Mouse (Mus musculus) heart, embryonic 10.5 days (tissue): ENCODE data around the gene Fbxo21. TPM values are rescaled to one million over a fixed set of nuclear protein-coding genes. Genes with fewer than 3 reads are reported as not detected.

Experiments used
- DNase-seq: peaks from one replicate; pipeline ENCODE4 v3.0.0-alpha.2; 2017; ENCODE audit warnings: low spot score
- H3K27ac ChIP-seq: fragments of 300-500 bp; sonication (generic); 2 replicates; pipeline ENCODE4 v1.5.1; 2016; ENCODE audit warnings: mild to moderate bottlenecking
- H3K27me3 ChIP-seq: fragments of 300-500 bp; sonication (generic); 2 replicates; pipeline ENCODE4 v1.6.1; 2016; ENCODE audit warnings: mild to moderate bottlenecking; ENCODE audit not compliant: poor library complexity, insufficient read depth, severe bottlenecking
- H3K36me3 ChIP-seq: fragments of 300-500 bp; sonication (generic); 2 replicates; pipeline ENCODE4 v1.6.1; 2016; ENCODE audit warnings: mild to moderate bottlenecking, moderate library complexity
- H3K4me1 ChIP-seq: fragments of 300-500 bp; sonication (generic); 2 replicates; pipeline ENCODE4 v1.6.1; 2016; ENCODE audit warnings: mild to moderate bottlenecking
- H3K4me3 ChIP-seq: fragments of 300-500 bp; sonication (generic); 2 replicates; pipeline ENCODE4 v1.5.1; 2016; ENCODE audit warnings: mild to moderate bottlenecking, moderate library complexity
- H3K9me3 ChIP-seq: fragments of 300-500 bp; sonication (generic); 2 replicates; pipeline ENCODE4 v1.6.1; 2016; ENCODE audit warnings: mild to moderate bottlenecking, moderate library complexity
- WGBS: fragments of 180-500 bp; shearing (Covaris S2); methylation state at CpG from one replicate; pipeline ENCODE4 v1.1.7; 2016; 5-methylcytosine and 5-hydroxymethylcytosine counted together
- polyA plus RNA-seq: library from polyadenylated mRNA; unstranded; fragments of >200 nt; fragmentation: Nextera tagmentation; extraction: Ambion mirVana; gene quantifications from 2 replicates; pipeline ENCODE4 v1.2.1, GENCODE M21; 2016

Gene Fbxo21
- 72.2 and 73.5 TPM in 2 replicates for polyA plus RNA-seq

DNA sequence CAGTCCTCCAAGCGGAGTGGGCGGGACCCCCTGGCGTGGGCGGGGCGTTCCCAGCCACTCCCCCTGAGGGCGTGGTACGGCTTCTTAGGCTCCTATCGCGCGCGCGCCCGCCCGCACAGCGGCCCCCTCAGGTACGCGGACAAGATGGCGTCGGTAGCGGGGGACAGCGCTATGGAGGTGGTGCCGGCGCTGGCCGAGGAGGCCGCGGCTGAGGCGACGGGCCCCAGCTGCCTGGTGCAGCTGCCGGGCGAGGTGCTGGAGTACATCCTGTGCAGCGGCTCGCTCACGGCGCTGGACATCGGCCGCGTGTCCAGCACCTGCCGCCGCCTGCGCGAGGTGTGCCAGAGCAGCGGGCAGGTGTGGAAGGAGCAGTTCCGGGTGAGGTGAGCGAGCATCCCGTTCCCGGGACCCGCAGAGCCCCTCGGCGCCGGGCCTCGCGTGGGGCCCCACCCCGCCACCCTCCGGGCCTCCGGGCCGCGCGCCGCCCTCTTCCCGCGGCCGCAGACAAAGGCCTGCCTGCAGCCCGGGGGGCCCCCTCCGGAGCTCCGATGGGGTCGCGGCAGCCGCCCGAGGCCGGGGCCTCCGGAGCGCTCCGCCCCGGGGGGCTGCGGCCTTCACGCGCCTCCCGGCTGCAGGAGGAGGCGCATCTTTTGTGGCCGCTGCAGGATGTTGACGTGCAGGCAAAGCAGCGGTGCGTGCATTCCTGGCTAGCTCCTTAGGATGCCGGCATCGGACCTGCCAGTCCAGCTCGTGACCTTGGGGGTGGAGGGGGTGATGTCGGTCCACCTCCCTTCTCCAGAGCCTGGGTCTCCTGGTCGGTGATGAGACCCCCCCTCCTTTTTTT, at the start of gene Fbxo21:
Fbxo21 (plus strand) TSS at position 74 of the 844 bp plus-strand sequence.
- under 1% methylated on average over 86 of the region's 88 CpGs for WGBS
- H3K27ac ChIP-seq: peak within 1 kb of the TSS; percentile 97

DNA sequence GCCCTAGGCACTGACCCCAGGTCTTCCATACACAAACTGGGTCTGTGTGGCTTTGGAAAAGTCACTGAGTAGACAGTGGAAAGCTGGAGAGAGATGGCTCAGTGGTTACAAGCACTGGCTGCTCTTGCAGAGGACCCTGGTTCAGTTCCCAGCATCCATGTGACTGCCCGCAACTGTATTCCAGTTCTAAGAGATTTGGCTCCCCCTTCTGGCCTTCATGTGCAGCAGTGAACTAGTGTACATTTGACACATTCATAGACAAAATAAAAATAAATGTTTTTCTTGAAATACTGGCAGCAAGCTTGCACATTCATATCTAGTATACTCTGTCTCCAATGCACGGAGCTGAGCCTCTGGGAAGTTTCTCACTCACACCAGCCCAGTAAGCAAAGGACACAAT, 48.0 kb upstream of the Fbxo21 start:
- Histone ChIP-seq H3K27me3 (peaks cover 20% of the 10 kb centered on the region), H3K4me3 (no peak overlapping the region), H3K36me3 (no peaks in the 10 kb centered on the region), H3K4me1 (no peaks in the 10 kb centered on the region), H3K27ac (no peak overlapping the region), H3K9me3 (no peaks in the 10 kb centered on the region)
- WGBS: 92% methylated on average over 2 of the region's 2 CpGs
- DNase-seq: no peak

More for the DNA sequence above, at the start of gene Fbxo21:
- peaks cover 33% of the 10 kb centered on the region for H3K4me1 ChIP-seq
- peak; percentile 97 for DNase-seq
- H3K27me3 ChIP-seq: no peaks in the 10 kb centered on the region
- peaks cover 30% of the 10 kb centered on the region for H3K36me3 ChIP-seq
- H3K4me3 ChIP-seq: peak within 1 kb of the TSS; percentile 85
- H3K9me3 ChIP-seq: no peaks in the 10 kb centered on the region

GRCm38 (mm10) chr5:117932222-117932621, 44.3 kb upstream of the Fbxo21 start:
- no peaks in the 10 kb centered on the region for H3K4me1 ChIP-seq
- no peaks in the 10 kb centered on the region for H3K36me3 ChIP-seq
- peaks cover 40% of the 10 kb centered on the region for H3K27me3 ChIP-seq
- no peak overlapping the region for H3K4me3 ChIP-seq
- 70% methylated on average over 2 of the region's 2 CpGs for whole genome bisulfite sequencing
- DNase-seq: no peak
- H3K27ac ChIP-seq: no peak overlapping the region
- no peaks in the 10 kb centered on the region for H3K9me3 ChIP-seq

DNA sequence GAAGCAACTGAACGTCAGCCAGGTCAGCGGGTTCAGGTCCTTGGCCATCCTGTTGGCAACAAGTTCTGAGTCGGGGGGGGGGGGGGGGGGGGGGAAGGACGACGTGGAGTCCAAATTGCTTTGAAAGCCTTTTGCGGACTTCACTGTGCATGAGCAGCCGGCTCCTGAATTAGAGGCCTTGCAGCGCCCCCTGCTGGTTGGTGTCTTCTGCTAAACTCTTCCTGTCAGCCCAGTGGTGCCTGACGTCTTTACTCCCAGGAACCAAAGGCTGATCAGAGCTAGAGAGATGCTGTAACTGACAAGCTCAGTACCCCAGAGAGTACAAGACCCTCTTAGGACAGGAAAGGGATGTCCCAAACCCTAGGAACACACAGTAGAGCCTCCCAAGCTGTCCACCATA, 43.7 kb upstream of the Fbxo21 start:
- H3K27ac ChIP-seq: no peak overlapping the region
- no peaks in the 10 kb centered on the region for H3K9me3 ChIP-seq
- 3% methylated on average over 8 of the region's 9 CpGs for WGBS
- H3K27me3 ChIP-seq: peaks cover 42% of the 10 kb centered on the region
- DNase-seq: peak; percentile 89
- no peaks in the 10 kb centered on the region for H3K4me1 ChIP-seq
- H3K4me3 ChIP-seq: no peak overlapping the region
- no peaks in the 10 kb centered on the region for H3K36me3 ChIP-seq

GRCm38 (mm10) chr5:117936346-117936745, 40.2 kb upstream of the Fbxo21 start:
- H3K27me3 ChIP-seq: peaks cover 35% of the 10 kb centered on the region
- no peak overlapping the region for H3K4me3 ChIP-seq
- DNase-seq: no peak
- H3K4me1 ChIP-seq: peaks cover 7% of the 10 kb centered on the region; the same call in 1 of the 2 replicates
- 59% methylated on average over 16 of the region's 16 CpGs for WGBS
- H3K9me3 ChIP-seq: no peaks in the 10 kb centered on the region
- no peak overlapping the region for H3K27ac ChIP-seq
- no peaks in the 10 kb centered on the region for H3K36me3 ChIP-seq

DNA sequence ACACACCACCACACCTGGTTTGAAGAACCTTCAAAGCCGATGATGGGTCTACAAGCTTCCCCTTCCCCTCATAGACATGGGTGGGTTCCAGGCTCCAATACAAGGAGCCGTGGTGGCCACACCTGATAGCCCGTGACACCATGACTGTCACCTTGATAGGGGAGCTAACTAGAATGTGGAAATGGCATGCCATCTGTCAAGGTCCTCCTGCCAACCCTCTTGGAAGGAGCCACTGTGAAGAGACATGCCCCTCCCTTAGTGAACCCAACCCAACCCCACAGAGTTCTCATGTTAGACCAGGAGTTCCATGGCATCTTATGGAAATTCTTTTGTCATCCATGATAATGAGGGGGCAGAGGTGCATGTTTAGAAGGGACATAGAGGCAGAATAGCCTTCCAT, 39.3 kb upstream of the Fbxo21 start:
- H3K27ac ChIP-seq: no peak overlapping the region
- H3K9me3 ChIP-seq: no peaks in the 10 kb centered on the region
- 81% methylated on average over 3 of the region's 3 CpGs for WGBS
- H3K27me3 ChIP-seq: peaks cover 30% of the 10 kb centered on the region
- peaks cover 7% of the 10 kb centered on the region; the same call in 1 of the 2 replicates for H3K4me1 ChIP-seq
- H3K36me3 ChIP-seq: no peaks in the 10 kb centered on the region
- no peak for DNase-seq
- H3K4me3 ChIP-seq: no peak overlapping the region

DNA sequence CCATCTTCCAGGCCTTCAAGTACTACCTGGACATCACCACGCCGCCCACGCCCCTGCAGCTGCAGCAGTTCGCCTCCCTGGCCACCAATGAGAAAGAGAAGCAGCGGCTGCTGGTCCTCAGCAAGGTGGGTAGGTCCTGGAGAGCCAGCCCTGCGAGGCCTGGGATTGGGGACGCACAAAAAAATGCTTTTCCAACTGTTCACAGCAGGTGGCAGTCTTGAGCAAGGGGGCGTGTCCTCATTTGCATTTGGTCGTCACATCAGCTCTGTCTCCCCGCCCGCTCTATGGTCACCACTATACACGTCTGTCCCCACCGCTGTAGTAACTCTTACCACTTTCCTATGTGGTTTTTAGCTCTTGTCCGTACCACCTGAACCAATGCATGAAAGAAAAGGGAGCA, 38.3 kb upstream of the Fbxo21 start:
- H3K9me3 ChIP-seq: no peaks in the 10 kb centered on the region
- H3K4me3 ChIP-seq: peak overlapping the region; percentile 50
- WGBS: 9% methylated on average over 14 of the region's 14 CpGs
- peaks cover 7% of the 10 kb centered on the region; the same call in 1 of the 2 replicates for H3K4me1 ChIP-seq
- H3K27ac ChIP-seq: no peak overlapping the region
- DNase-seq: peak; percentile 91
- H3K36me3 ChIP-seq: no peaks in the 10 kb centered on the region
- H3K27me3 ChIP-seq: peaks cover 25% of the 10 kb centered on the region

DNA sequence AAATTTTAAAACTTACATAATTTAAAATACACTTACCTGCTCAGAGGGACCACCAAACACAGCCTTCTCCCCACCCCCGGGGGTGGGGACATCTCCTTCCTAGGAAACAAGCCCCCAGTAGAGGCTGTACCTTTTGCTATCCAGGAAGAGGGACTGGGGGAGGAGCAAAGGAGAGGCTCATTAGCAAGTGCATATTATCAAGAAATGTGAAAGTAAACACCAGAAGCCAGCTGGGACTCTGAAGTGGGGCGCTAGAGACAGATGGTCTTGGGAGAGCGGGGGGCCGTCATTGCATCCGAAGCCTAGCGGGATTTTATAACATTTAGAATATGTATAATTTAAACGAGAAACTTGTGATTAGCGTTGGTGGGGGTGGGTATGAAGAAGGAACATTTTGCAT, 37.1 kb upstream of the Fbxo21 start:
- no peaks in the 10 kb centered on the region for H3K36me3 ChIP-seq
- no peak overlapping the region for H3K4me3 ChIP-seq
- peaks cover 7% of the 10 kb centered on the region; the same call in 1 of the 2 replicates for H3K4me1 ChIP-seq
- 85% methylated on average over 8 of the region's 8 CpGs for WGBS
- H3K9me3 ChIP-seq: no peaks in the 10 kb centered on the region
- no peak for DNase-seq
- H3K27me3 ChIP-seq: peaks cover 31% of the 10 kb centered on the region
- H3K27ac ChIP-seq: no peak overlapping the region

GRCm38 (mm10) chr5:117941552-117941951, 35.0 kb upstream of the Fbxo21 start:
- Histone ChIP-seq H3K4me3 (no peak overlapping the region), H3K27me3 (peaks cover 16% of the 10 kb centered on the region; the same call in 1 of the 2 replicates), H3K36me3 (no peaks in the 10 kb centered on the region), H3K27ac (no peak overlapping the region), H3K4me1 (peaks cover 7% of the 10 kb centered on the region; the same call in 1 of the 2 replicates), H3K9me3 (no peaks in the 10 kb centered on the region)
- 71% methylated on average over 3 of the region's 3 CpGs for WGBS
- no peak for DNase-seq

DNA sequence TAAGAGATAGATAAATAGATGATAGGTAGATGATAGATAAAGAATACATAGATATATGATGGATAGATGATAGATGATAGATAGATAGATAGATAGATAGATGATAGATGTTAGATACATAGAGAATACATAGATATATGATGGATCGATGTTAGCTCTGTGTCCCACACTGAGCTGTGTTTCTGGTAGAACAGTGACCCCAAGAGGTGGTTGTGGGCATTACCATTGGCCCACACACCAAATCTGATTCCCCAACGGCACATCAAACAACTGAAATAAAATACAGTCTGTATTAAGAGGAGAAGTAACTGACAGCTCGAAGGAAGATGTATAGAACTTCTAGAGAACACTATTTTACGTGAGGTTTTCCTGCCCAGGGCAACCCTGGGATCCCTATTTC, 29.9 kb upstream of the Fbxo21 start:
- no peaks in the 10 kb centered on the region for H3K4me1 ChIP-seq
- H3K27me3 ChIP-seq: 0 out of 2 replicates have a peak, but pooled peaks cover 10% of the 10 kb centered on the region
- no peaks in the 10 kb centered on the region for H3K9me3 ChIP-seq
- H3K27ac ChIP-seq: no peak overlapping the region
- no peak for DNase-seq
- 31% methylated on average over 4 of the region's 4 CpGs for WGBS
- no peaks in the 10 kb centered on the region for H3K36me3 ChIP-seq
- H3K4me3 ChIP-seq: no peak overlapping the region

- Histone ChIP-seq H3K36me3 (no peaks in the 10 kb centered on the region), H3K4me1 (no peaks in the 10 kb centered on the region), H3K4me3 (no peak overlapping the region), H3K27me3 (0 out of 2 replicates have a peak, but pooled peaks cover 3% of the 10 kb centered on the region), H3K27ac (no peak overlapping the region), H3K9me3 (no peaks in the 10 kb centered on the region)
- 81% methylated on average over 10 of the region's 10 CpGs for WGBS
- no peak for DNase-seq
These were observed 27.1 kb upstream of the Fbxo21 start for GRCm38 (mm10) chr5:117949393-117949792.

- 85% methylated on average over 12 of the region's 12 CpGs for WGBS
These were observed 22.6 kb upstream of the Fbxo21 start for GRCm38 (mm10) chr5:117953893-117954292.

GRCm38 (mm10) chr5:117954429-117954828, 22.1 kb upstream of the Fbxo21 start:
- WGBS: 86% methylated on average over 1 of the region's 1 CpGs
- Histone ChIP-seq H3K36me3 (no peaks in the 10 kb centered on the region), H3K27ac (no peak overlapping the region), H3K27me3 (0 out of 2 replicates have a peak, but pooled peaks cover 2% of the 10 kb centered on the region), H3K4me3 (no peak overlapping the region), H3K9me3 (no peaks in the 10 kb centered on the region), H3K4me1 (peaks cover 3% of the 10 kb centered on the region; the same call in 1 of the 2 replicates)
- no peak for DNase-seq

More at GRCm38 (mm10) chr5:117953893-117954292, 22.6 kb upstream of the Fbxo21 start:
- Histone ChIP-seq H3K27ac (no peak overlapping the region), H3K36me3 (no peaks in the 10 kb centered on the region), H3K4me1 (peaks cover 3% of the 10 kb centered on the region; the same call in 1 of the 2 replicates), H3K9me3 (no peaks in the 10 kb centered on the region), H3K4me3 (no peak overlapping the region), H3K27me3 (0 out of 2 replicates have a peak, but pooled peaks cover 3% of the 10 kb centered on the region)
- no peak for DNase-seq
